Mouse (Mus musculus): ENCODE data around the gene Emc6. TPM values are rescaled to one million over a fixed set of nuclear protein-coding genes. Genes with fewer than 3 reads are reported as not detected.

The Emc6 gene
- total RNA-seq, 2 experiments from 2014 or later = 51.6 to 52.4 TPM

- DNase-seq (ENCODE audit: low spot score in 2 of 2) = peak in 1 of 2 experiments; percentile 27
Observed at GRCm38 (mm10) chr11:73131020-73131419, 45.8 kb downstream of the Emc6 start.

GRCm38 (mm10) chr11:73126495-73126894 lies 50.3 kb downstream of the Emc6 start:
- no peak for DNase-seq (ENCODE audit: low spot score in 2 of 2)

Other genes with a start within 250 kb of the Emc6 start
- 1 to 10 TPM; 5.3 to 5.5 TPM for gene Atp2a3, start 215.9 kb downstream of the Emc6 start, total RNA-seq (2021)
- gene P2rx1, start 177.9 kb downstream of the Emc6 start, total RNA-seq (2021) = under 1 TPM; 0.25 to 0.27 TPM
- 100 to 1,000 TPM; 175 to 178 TPM for gene Camkk1, start 158.0 kb downstream of the Emc6 start, total RNA-seq (2021)
- 10 to 100 TPM in 1 of 2 experiments, 1 to 10 TPM in 1; 9.3 to 10.4 TPM for gene Ncbp3, start 129.3 kb downstream of the Emc6 start, total RNA-seq (2021)
- gene Itgae, start 86.5 kb downstream of the Emc6 start, total RNA-seq (2021) = under 1 TPM; 0.10 to 0.17 TPM
- under 1 TPM; 0.10 to 0.15 TPM for gene Haspin, start 38.7 kb downstream of the Emc6 start, total RNA-seq (2021)
- 1 to 10 TPM; 1.4 to 2.5 TPM for gene P2rx5, start 16.6 kb downstream of the Emc6 start, total RNA-seq (2021)
- gene Tax1bp3, start within 50 bp of the Emc6 start, total RNA-seq (2021) = 1 to 10 TPM; 8.6 to 8.7 TPM
- 10 to 100 TPM; 21.1 to 22.1 TPM for gene Ctns, start 22.0 kb upstream of the Emc6 start, total RNA-seq (2021)
- 1 to 10 TPM; 3.7 to 4.0 TPM for gene Shpk, start 22.4 kb upstream of the Emc6 start, total RNA-seq (2021)
- gene Trpv1, start 57.3 kb upstream of the Emc6 start, total RNA-seq (2021) = under 1 TPM in 1 of 2 experiments, not detected in 1; 0.23 TPM
- gene Trpv3, start 90.4 kb upstream of the Emc6 start, total RNA-seq (2021) = under 1 TPM; 0.41 to 0.45 TPM
- gene Aspa, start 152.6 kb upstream of the Emc6 start, total RNA-seq (2021) = 10 to 100 TPM; 13.9 to 14.8 TPM
- not detected for gene Gm49340, start 152.7 kb upstream of the Emc6 start, total RNA-seq (2021)
- gene Spata22, start 152.7 kb upstream of the Emc6 start, total RNA-seq (2021) = not detected
- not detected for gene Olfr20, start 173.7 kb upstream of the Emc6 start, total RNA-seq (2021)
- not detected for gene Olfr376, start 194.2 kb upstream of the Emc6 start, total RNA-seq (2021)
- gene Olfr1, start 222.6 kb upstream of the Emc6 start, total RNA-seq (2021) = not detected